Mouse (Mus musculus) cerebellum, postnatal 10 days (tissue): ENCODE data around the gene Cdh4.

Source experiments
- DNase-seq, 2 experiments: peaks; one replicate each; pipeline ENCODE4 v3.0.0; 2021; ENCODE audit warnings: mixed read lengths in 2 of 2

Cdh4 gene

GRCm38 (mm10) chr2:179799906-179800532 lies 357.8 kb downstream of the Cdh4 start:
- DNase-seq = peak; percentile 81 to 88

- DNase-seq = no peak
Measured at GRCm38 (mm10) chr2:179801042-179801441, 358.8 kb downstream of the Cdh4 start.

- no peak for DNase-seq
Measured at GRCm38 (mm10) chr2:179802411-179802810, 360.2 kb downstream of the Cdh4 start.

GRCm38 (mm10) chr2:179811086-179811485 lies 368.9 kb downstream of the Cdh4 start:
- peak; percentile 56 for DNase-seq

- DNase-seq = no peak
Measured at GRCm38 (mm10) chr2:179813035-179813827, 371.0 kb downstream of the Cdh4 start.

- DNase-seq = peak; percentile 36 to 47
Measured at GRCm38 (mm10) chr2:179824776-179825326, 382.6 kb downstream of the Cdh4 start.

GRCm38 (mm10) chr2:179828968-179829367 lies 386.7 kb downstream of the Cdh4 start:
- DNase-seq = peak; percentile 59 to 78

- DNase-seq = peak; percentile 60 to 68
Measured at GRCm38 (mm10) chr2:179829972-179830371, 387.7 kb downstream of the Cdh4 start.

GRCm38 (mm10) chr2:179834892-179835291 lies 392.7 kb downstream of the Cdh4 start:
- no peak for DNase-seq

- no peak for DNase-seq
Measured at GRCm38 (mm10) chr2:179835570-179835969, 393.3 kb downstream of the Cdh4 start.

- peak; percentile 31 to 39 for DNase-seq
Measured at GRCm38 (mm10) chr2:179837186-179837585, 395.0 kb downstream of the Cdh4 start.

- no peak for DNase-seq
Measured at GRCm38 (mm10) chr2:179838036-179838435, 395.8 kb downstream of the Cdh4 start.

GRCm38 (mm10) chr2:179842610-179843389 lies 400.6 kb downstream of the Cdh4 start:
- DNase-seq = peak; percentile 51 to 54

GRCm38 (mm10) chr2:179849732-179850131 lies 407.5 kb downstream of the Cdh4 start:
- DNase-seq = peak; percentile 54 to 61

- DNase-seq = no peak
Measured at GRCm38 (mm10) chr2:179852169-179852568, 409.9 kb downstream of the Cdh4 start.

GRCm38 (mm10) chr2:179852862-179853261 lies 410.6 kb downstream of the Cdh4 start:
- peak; percentile 73 to 75 for DNase-seq

GRCm38 (mm10) chr2:179853892-179854291 lies 411.7 kb downstream of the Cdh4 start:
- DNase-seq = no peak

GRCm38 (mm10) chr2:179857086-179857485 lies 414.9 kb downstream of the Cdh4 start:
- DNase-seq = peak; percentile 46 to 49

GRCm38 (mm10) chr2:179862676-179863075 lies 420.4 kb downstream of the Cdh4 start:
- DNase-seq = peak; percentile 44 to 60

GRCm38 (mm10) chr2:179863266-179863665 lies 421.0 kb downstream of the Cdh4 start:
- DNase-seq = peak; percentile 65 to 72

- peak; percentile 46 to 57 for DNase-seq
Measured at GRCm38 (mm10) chr2:179865097-179865496, 422.9 kb downstream of the Cdh4 start.

GRCm38 (mm10) chr2:179867669-179868068 lies 425.4 kb downstream of the Cdh4 start:
- no peak for DNase-seq

- peak; percentile 71 to 85 for DNase-seq
Measured at GRCm38 (mm10) chr2:179869871-179870270, 427.6 kb downstream of the Cdh4 start.
